Mouse (Mus musculus) gastrocnemius, postnatal 25 days (tissue): ENCODE results near the gene Ppp6r3. TPM values are rescaled to one million over a fixed set of nuclear protein-coding genes. Genes with fewer than 3 reads are reported as not detected.
"Not testable (repeated sequence)": the region's sequence is repeated elsewhere in the genome, so short reads cannot be mapped to it uniquely, and the experiment has no call there.

Experiments
- DNase-seq: peaks from one replicate; pipeline ENCODE4 v3.0.0; 2022
- total RNA-seq, 2 experiments: library from RNA; stranded (reverse); gene quantifications; 1 replicate in 1 of 2; 2 replicates in 1 of 2; pipeline ENCODE4 v1.2.3; 2021

Gene Ppp6r3
- total RNA-seq, 2 experiments from 2014 or later = 47.0 to 50.9 TPM

DNA sequence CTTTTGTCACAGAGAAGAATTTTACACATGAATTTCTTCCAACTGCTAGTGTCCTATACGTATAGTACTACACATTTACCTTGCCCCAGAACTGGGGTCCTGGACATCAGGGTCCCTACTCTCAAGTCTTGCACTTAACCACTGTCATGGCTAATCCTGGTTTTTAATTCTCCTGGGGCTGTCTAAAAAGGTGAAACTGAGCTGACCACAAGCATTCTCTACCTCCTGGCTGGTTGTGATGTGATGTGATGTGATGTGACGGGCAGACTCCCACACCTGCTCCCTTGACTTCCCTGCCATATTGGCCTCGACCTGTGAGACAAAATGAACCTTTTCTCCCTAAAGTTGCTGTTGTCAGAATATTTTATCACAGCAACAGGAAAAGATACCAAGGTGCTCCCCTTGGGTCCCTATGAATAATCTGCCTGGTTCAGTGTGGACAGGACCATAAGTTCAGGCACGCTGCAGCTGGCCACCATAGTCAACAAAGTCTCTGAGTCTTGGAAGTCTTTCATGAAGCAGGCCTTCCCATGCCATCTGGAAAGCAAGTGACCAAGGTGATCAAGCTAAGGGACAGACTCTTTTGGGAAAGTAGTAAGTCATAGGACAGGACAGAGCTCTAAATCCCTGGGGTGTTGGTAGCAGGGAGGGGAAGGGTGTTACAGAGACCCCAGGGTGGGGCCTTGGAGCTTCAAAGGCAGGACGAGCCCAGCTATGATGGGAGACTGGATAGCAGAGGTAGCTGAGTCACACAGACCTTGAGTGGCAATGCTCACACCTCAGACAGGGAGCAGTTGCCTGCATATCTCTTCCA lies 1.1 kb upstream of the Ppp6r3 start:
- no peak for DNase-seq

DNA sequence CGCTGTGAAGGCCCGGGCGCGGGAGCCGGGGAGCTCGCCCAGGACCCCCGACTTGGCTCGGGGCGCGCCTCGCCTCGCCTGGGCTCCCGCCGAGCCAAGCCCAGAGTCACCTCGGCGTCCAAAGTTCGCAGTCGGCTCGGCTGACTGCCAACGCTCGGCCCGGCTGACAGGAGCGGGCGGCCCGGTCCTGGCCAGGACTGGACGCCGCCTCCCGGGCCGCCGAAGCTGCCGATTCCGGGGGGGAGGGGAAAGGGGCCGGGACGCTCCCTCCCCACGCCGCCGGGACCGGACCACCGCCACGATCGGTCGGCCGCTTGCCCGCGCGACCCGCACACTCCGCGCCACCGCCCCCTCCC lies 295 bp downstream of the Ppp6r3 start:
- no peak for DNase-seq

DNA sequence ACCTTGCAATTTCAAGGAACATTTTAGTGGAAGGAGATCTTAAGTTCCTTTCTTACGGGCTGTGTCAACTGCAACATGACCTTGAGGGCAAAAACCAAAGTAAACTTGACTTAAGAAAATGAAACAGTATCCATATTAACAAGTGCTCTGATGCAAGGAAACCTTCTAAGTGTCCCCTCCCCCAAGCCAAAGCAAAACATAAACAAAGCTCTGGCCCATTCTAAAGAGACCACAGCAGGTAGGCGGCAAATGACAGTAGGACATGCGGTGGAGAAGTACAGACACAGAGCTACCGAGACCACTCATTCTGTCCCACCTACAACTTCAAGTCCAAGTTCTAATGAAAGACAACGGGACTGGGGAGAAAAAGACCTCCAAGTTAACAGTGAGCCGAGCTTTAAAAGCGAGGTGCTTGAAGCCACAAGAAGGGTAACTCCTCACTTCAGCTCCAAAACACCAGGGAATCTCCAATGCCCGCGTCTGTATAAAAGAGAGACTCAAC lies 905 bp downstream of the Ppp6r3 start:
- DNase-seq = no peak

GRCm38 (mm10) chr19:3564309-3564708 lies 11.2 kb downstream of the Ppp6r3 start:
- DNase-seq = peak; percentile 50

DNA sequence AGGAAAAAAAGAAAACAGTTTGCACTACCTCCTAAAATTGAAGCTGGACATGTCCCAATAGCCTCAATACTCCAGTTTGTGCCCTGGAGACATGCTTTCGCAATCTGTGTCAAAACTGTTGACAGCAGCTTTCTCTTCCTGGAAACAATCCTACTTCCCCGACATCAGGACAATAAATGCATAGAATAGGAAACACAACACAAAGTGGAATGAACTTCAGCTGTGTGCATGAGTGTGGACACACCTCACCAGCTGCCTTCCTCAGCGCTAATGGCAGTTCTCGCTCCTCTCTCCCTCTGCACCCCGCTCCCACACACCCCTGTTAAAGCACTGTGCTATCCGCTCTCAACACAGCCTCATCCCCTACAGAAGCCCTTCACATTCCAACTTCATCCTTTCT lies 12.8 kb downstream of the Ppp6r3 start:
- no peak for DNase-seq

GRCm38 (mm10) chr19:3562298-3562697 lies 13.3 kb downstream of the Ppp6r3 start:
- no peak for DNase-seq

DNA sequence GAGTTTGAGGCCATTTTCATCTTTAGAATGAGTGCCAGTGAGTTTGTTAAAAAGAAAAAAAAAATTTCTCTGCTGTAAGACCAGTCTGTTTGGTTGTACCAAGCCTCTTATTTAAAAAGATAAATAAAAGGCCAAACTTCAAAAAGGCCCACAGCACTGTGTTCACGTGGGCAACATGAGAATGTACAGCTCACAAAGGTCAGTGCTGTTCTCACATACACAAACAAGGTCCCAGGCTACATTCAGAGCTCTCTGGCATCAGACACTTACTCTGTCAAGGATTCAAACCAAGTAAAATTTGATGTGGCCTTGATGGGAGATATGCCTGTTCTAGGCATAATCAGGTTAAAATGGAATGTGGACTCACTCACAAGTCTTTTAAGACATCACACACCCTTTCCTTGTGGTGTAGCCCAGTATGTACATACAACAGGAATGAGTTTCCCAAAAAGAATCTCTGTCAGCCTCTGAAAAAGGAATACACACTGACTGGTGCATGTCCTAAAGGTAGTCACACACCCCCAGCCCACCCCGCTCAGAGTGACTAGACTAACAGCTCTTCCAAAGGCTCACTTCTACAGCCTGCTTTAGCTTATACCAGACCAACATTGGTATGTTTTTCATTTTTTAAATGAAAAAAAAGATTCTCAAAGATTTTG lies 19.3 kb downstream of the Ppp6r3 start:
- no peak for DNase-seq

DNA sequence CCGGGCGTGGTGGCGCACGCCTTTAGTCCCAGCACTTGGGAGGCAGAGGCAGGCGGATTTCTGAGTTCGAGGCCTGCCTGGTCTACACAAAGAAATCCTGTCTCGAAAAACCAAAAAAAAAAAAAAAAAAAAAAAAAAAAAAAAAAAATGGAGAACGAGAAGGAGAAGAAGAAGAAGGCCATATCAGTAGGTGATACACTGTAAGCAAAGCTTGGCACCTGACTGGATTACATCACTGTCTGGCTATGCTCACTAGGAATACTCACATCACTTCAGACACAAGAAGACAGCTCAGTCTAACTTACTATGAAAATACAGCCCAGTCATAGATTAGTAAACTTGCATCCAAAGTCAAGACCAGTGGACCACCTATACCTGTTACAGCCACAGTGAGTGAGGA lies 20.8 kb downstream of the Ppp6r3 start:
- no peak for DNase-seq

DNA sequence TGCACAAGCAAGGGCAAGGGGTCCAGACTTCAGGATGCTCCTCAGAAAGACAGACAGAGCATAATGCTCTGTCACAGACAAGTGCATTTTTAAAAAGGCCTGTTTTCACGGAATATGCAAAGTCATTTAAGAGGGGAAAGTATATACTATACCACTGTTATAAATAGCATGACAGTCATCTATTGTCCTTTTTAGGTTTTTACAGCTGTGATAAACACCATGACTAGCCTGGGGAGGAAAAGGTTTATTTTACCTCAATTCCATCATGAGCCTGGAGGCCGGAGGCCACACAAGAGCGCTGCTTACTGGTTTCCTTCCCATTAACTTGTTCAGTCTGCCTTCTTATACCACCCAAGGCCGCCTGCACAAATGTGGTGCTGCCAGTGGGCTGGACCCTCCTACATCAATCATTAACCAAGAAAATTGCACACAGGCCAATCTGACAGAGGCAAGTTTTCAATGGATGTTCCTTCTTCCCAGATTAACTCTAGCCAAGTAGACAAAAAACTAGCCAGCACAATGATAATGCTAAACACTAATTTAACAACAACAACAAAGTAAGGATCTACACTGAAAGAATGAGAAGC lies 23.9 kb downstream of the Ppp6r3 start:
- DNase-seq = no peak

DNA sequence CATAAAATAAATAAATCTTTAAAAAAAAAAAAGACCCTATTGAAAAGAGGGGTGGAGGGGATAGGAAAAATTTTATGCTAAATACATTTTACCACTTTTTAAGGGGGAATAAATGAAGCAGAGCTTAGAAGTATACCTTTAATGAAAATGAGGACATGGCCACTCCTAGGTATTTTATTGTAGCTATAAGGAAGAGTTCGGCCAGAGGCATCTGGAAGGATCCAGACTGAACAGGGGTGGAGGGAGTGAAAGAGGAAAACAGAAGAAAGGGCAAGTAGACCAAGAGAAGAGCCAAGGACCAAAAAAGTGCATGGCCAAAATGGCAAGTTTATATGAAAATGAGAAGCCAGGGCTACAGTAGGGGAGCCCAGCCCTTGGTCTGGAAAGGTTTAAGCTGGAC lies 25.4 kb downstream of the Ppp6r3 start:
- DNase-seq = no peak

- no peak for DNase-seq
Measured at GRCm38 (mm10) chr19:3549263-3549662, 26.3 kb downstream of the Ppp6r3 start.

DNA sequence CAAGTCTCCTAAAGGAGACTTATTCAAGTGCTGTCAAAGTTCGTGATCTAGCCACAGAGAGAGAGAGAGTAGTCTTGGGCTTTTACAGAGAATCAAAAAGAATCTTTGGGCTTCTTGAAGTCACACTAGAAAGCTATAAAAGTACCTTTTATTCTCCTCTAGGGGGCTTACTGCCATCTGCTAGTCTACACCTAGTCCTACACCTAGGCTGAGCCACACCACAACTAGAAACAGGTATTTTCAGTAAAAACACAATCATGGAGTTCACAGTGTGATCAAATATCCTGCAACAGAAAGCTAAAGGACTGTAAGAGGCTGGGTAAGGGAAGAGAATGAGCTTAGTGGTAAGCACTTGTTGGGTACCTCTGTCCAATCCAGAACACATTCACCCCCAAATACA lies 27.2 kb downstream of the Ppp6r3 start:
- DNase-seq = no peak

GRCm38 (mm10) chr19:3544995-3545394 lies 30.6 kb downstream of the Ppp6r3 start:
- no peak for DNase-seq

DNA sequence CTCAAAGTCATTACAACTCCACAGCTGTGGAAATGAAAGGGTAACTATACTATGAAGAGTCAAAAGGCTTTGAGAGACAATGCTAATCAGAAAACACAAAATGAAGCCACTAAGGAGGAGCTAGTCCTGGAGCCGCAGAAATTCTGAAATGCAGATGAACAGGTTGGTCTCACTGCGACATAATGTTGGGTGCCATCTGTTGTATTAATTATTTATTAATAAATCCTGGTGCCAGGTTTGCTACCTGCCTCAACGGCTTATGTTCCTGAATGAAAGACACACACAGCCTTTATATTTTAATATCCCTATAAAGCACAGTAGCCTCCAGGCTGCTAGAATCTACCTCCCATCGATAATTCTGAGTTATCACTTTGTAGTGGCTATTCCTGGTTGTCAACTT lies 33.0 kb downstream of the Ppp6r3 start:
- DNase-seq = no peak

GRCm38 (mm10) chr19:3540997-3541396 lies 34.6 kb downstream of the Ppp6r3 start:
- no peak for DNase-seq

DNA sequence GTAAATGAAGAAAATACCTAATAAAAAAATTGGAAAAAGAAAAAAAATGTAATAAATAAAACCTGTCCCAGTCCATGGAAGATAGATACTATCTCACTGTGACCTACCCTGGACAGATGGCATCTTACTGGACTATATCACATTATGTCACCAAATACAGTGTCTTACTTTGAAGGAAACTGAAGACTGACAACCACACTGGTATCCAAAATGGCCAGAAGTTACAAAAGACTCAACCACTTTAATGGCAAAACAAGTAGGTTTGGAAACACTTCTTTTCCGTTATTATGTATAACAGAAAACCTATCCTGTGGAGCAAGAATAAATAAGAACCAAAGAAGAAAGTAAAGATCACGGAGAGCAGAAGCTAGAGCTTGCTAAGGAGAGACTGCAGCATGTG lies 35.3 kb downstream of the Ppp6r3 start:
- no peak for DNase-seq

DNA sequence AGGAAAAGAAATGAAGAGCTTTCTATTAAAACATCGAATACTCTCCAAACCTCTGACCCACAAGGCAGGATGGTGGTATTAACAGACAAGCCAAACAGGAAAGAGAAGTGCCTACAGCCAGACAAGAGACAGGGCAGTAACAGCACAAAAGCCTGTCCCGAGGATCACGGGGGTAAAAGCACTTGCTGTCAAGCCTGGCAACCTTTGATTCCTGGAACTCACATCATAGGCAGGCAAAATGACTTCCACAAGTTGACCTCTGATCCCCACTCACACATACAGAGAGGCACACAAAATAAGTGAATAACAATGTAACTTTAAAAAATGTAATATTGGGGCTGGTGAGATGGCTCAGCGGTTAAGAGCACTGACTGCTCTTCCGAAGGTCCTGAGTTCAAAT lies 36.1 kb downstream of the Ppp6r3 start:
- no peak for DNase-seq

DNA sequence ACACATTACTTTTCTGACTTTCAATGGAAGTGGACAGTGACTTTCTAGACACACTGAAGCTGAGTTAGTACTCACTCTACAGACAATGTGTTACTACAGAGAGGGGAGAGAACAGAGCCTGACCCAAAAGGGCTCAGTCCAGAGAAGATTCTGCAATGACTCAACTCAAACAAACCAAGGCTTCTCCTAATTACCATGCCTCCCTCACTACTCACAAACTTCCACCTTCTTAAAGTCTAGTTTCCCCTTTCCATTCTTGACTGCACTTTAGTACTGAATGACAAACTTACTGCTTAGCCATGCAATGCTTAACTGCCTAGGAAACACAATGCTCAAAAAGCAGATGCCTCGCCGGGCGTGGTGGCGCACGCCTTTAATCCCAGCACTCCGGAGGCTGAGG lies 37.9 kb downstream of the Ppp6r3 start:
- DNase-seq = no peak

DNA sequence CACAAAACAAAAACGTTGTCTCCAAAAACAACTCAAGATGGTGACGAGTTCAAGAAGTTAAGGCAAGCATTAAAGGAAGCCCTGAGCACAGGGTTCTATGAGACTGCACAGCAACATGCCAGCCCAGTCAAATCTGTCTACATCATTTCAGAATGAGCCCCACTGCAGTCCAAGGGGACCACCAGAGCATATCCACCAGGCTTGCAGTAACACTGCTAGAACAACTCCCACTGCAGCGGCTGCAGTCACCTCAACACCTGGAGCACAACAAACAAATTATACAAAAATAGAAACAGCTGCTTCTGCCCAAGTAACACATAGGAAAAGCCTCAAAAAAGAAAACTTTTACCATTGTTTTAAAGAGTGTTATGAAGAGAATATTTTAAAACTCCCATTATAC lies 40.6 kb downstream of the Ppp6r3 start:
- DNase-seq = no peak

GRCm38 (mm10) chr19:3533266-3533966 lies 42.1 kb downstream of the Ppp6r3 start:
- DNase-seq = not testable (repeated sequence)

- DNase-seq = no peak
Measured at GRCm38 (mm10) chr19:3532717-3533260, 42.8 kb downstream of the Ppp6r3 start.

- no peak for DNase-seq
Measured at GRCm38 (mm10) chr19:3529781-3530180, 45.8 kb downstream of the Ppp6r3 start.

- DNase-seq = no peak
Measured at GRCm38 (mm10) chr19:3528646-3529045, 46.9 kb downstream of the Ppp6r3 start.
